Mouse (Mus musculus) G1E (cell line): Measurements from ENCODE around the gene Isy1.

Experiments used
- CTCF ChIP-seq: IDR thresholded peaks from 2 replicates; pipeline ENCODE4 v1.5.1; 2012; ENCODE audit warnings: low read depth, low read length, inconsistent platforms, mixed read lengths
- GATA1 ChIP-seq: IDR thresholded peaks from 2 replicates; pipeline ENCODE4 v1.6.1; 2012; ENCODE audit warnings: borderline replicate concordance, low read length, inconsistent platforms, mixed read lengths
- GATA2 ChIP-seq: IDR thresholded peaks from 2 replicates; pipeline ENCODE4 v1.6.1; 2012; ENCODE audit warnings: low read depth, low read length, inconsistent platforms, borderline replicate concordance

- TF ChIP-seq CTCF (no peak), GATA1 (no peak), GATA2 (no peak)
Measured at GRCm38 (mm10) chr6:87879628-87880027, 41.0 kb upstream of the Isy1 start.
